Mouse (Mus musculus): ENCODE measurements around the gene Bend7.

The Bend7 gene

GRCm38 (mm10) chr2:4782809-4783641 is 65.4 kb downstream of the Bend7 start:
- DNase-seq (ENCODE audit: low spot score), result no peak

- DNase-seq (ENCODE audit: low spot score), result no peak
These were observed 66.4 kb downstream of the Bend7 start for GRCm38 (mm10) chr2:4784012-4784411.

- DNase-seq (ENCODE audit: low spot score), result no peak
These were observed 67.4 kb downstream of the Bend7 start for GRCm38 (mm10) chr2:4785016-4785415.

GRCm38 (mm10) chr2:4787223-4787622 is 69.6 kb downstream of the Bend7 start:
- DNase-seq (ENCODE audit: low spot score), result no peak

GRCm38 (mm10) chr2:4791646-4792045 is 74.0 kb downstream of the Bend7 start:
- no peak for DNase-seq (ENCODE audit: low spot score)

- no peak for DNase-seq (ENCODE audit: low spot score)
These were observed 74.9 kb downstream of the Bend7 start for GRCm38 (mm10) chr2:4792554-4792953.

- no peak for DNase-seq (ENCODE audit: low spot score)
These were observed 85.0 kb downstream of the Bend7 start for GRCm38 (mm10) chr2:4802395-4803176.

GRCm38 (mm10) chr2:4816308-4816707 is 98.7 kb downstream of the Bend7 start:
- DNase-seq (ENCODE audit: low spot score), result no peak

GRCm38 (mm10) chr2:4817678-4818077 is 100.0 kb downstream of the Bend7 start:
- DNase-seq (ENCODE audit: low spot score), result no peak

GRCm38 (mm10) chr2:4820230-4820629 is 102.6 kb downstream of the Bend7 start:
- no peak for DNase-seq (ENCODE audit: low spot score)

- DNase-seq (ENCODE audit: low spot score), result no peak
These were observed 106.4 kb downstream of the Bend7 start for GRCm38 (mm10) chr2:4824067-4824466.

GRCm38 (mm10) chr2:4828032-4828431 is 110.4 kb downstream of the Bend7 start:
- DNase-seq (ENCODE audit: low spot score), result no peak

- DNase-seq (ENCODE audit: low spot score), result no peak
These were observed 110.9 kb downstream of the Bend7 start for GRCm38 (mm10) chr2:4828446-4828997.

GRCm38 (mm10) chr2:4829007-4829406 is 111.4 kb downstream of the Bend7 start:
- no peak for DNase-seq (ENCODE audit: low spot score)

- no peak for DNase-seq (ENCODE audit: low spot score)
These were observed 111.9 kb downstream of the Bend7 start for GRCm38 (mm10) chr2:4829489-4830065.

- no peak for DNase-seq (ENCODE audit: low spot score)
These were observed 113.9 kb downstream of the Bend7 start for GRCm38 (mm10) chr2:4831493-4831892.

- DNase-seq (ENCODE audit: low spot score), result no peak
These were observed 114.5 kb downstream of the Bend7 start for GRCm38 (mm10) chr2:4832166-4832565.

- DNase-seq (ENCODE audit: low spot score), result no peak
These were observed 131.8 kb downstream of the Bend7 start for GRCm38 (mm10) chr2:4849449-4849848.

Data from left cerebral cortex, adult 11 months (tissue).